Mouse (Mus musculus): ENCODE data around the gene Prkd3. TPM values are rescaled to one million over a fixed set of nuclear protein-coding genes. Genes with fewer than 3 reads are reported as not detected.

Gene Prkd3
- polyA plus RNA-seq, 1 experiment, result not detected

GRCm38 (mm10) chr17:78917696-78918095, 102.9 kb downstream of the Prkd3 start:
- Histone ChIP-seq H3K4me1 (ENCODE audit: control insufficient read depth, insufficient read depth, low read length) (peaks cover 7% of the 10 kb centered on the region), H3K27ac (ENCODE audit: insufficient read depth, low read depth, low read length) (no peak overlapping the region), H3K4me3 (ENCODE audit: insufficient read depth, low read depth, low read length) (no peak overlapping the region)
- 30% methylated on average over 6 of the region's 6 CpGs for WGBS
- TF ChIP-seq POLR2A (IDR thresholded peaks at IDR 0.05; ENCODE audit: insufficient read depth, low read depth, low read length) (no peak), CTCF (IDR thresholded peaks at IDR 0.05; ENCODE audit: insufficient read depth, low read depth, low read length) (no peak)

- peak overlapping the region; percentile 48 for H3K27ac ChIP-seq (ENCODE audit: insufficient read depth, low read depth, low read length)
- under 1% methylated on average over 11 of the region's 11 CpGs for WGBS
- peaks cover 7% of the 10 kb centered on the region for H3K4me1 ChIP-seq (ENCODE audit: control insufficient read depth, insufficient read depth, low read length)
- no peak for TF ChIP-seq POLR2A (IDR thresholded peaks at IDR 0.05; ENCODE audit: insufficient read depth, low read depth, low read length)
- no peak for TF ChIP-seq CTCF (IDR thresholded peaks at IDR 0.05; ENCODE audit: insufficient read depth, low read depth, low read length)
- H3K4me3 ChIP-seq (ENCODE audit: insufficient read depth, low read depth, low read length), result peak overlapping the region; percentile 81
These were observed 103.7 kb downstream of the Prkd3 start for GRCm38 (mm10) chr17:78916899-78917298.

GRCm38 (mm10) chr17:78916369-78916813, 104.2 kb downstream of the Prkd3 start, which contains the start of gene Cebpzos:
Cebpzos (plus strand) TSS chr17:78916500.
- under 1% methylated on average over 37 of the region's 37 CpGs for WGBS
- H3K4me3 ChIP-seq (ENCODE audit: insufficient read depth, low read depth, low read length), result peak within 1 kb of the TSS; percentile 81
- H3K4me1 ChIP-seq (ENCODE audit: control insufficient read depth, insufficient read depth, low read length), result peaks cover 7% of the 10 kb centered on the region
- no peak for TF ChIP-seq CTCF (IDR thresholded peaks at IDR 0.05; ENCODE audit: insufficient read depth, low read depth, low read length)
- peak; percentile 69 for TF ChIP-seq POLR2A (IDR thresholded peaks at IDR 0.05; ENCODE audit: insufficient read depth, low read depth, low read length)
- peak within 1 kb of the TSS; percentile 48 for H3K27ac ChIP-seq (ENCODE audit: insufficient read depth, low read depth, low read length)

- 45% methylated on average over 6 of the region's 6 CpGs for WGBS
- peak overlapping the region; percentile 48; the same call in 1 of the 2 replicates for H3K27ac ChIP-seq (ENCODE audit: insufficient read depth, low read depth, low read length)
- H3K4me3 ChIP-seq (ENCODE audit: insufficient read depth, low read depth, low read length), result peak overlapping the region; percentile 81
- TF ChIP-seq CTCF (IDR thresholded peaks at IDR 0.05; ENCODE audit: insufficient read depth, low read depth, low read length), result no peak
- no peak for TF ChIP-seq POLR2A (IDR thresholded peaks at IDR 0.05; ENCODE audit: insufficient read depth, low read depth, low read length)
- H3K4me1 ChIP-seq (ENCODE audit: control insufficient read depth, insufficient read depth, low read length), result peaks cover 7% of the 10 kb centered on the region
These were observed 104.8 kb downstream of the Prkd3 start for GRCm38 (mm10) chr17:78915772-78916171.

- peaks cover 7% of the 10 kb centered on the region for H3K4me1 ChIP-seq (ENCODE audit: control insufficient read depth, insufficient read depth, low read length)
- no peak overlapping the region for H3K27ac ChIP-seq (ENCODE audit: insufficient read depth, low read depth, low read length)
- TF ChIP-seq POLR2A (IDR thresholded peaks at IDR 0.05; ENCODE audit: insufficient read depth, low read depth, low read length) (no peak), CTCF (IDR thresholded peaks at IDR 0.05; ENCODE audit: insufficient read depth, low read depth, low read length) (no peak)
- WGBS, result 76% methylated on average over 3 of the region's 3 CpGs
- H3K4me3 ChIP-seq (ENCODE audit: insufficient read depth, low read depth, low read length), result no peak overlapping the region
These were observed 106.7 kb downstream of the Prkd3 start for GRCm38 (mm10) chr17:78913921-78914320.

GRCm38 (mm10) chr17:78912861-78913281, 107.7 kb downstream of the Prkd3 start:
- H3K27ac ChIP-seq (ENCODE audit: insufficient read depth, low read depth, low read length), result peak overlapping the region; percentile 45; the same call in 1 of the 2 replicates
- WGBS, result 16% methylated on average over 6 of the region's 6 CpGs

GRCm38 (mm10) chr17:78909374-78909773, 111.2 kb downstream of the Prkd3 start:
- 78% methylated on average over 2 of the region's 2 CpGs for WGBS
- Histone ChIP-seq H3K4me3 (ENCODE audit: insufficient read depth, low read depth, low read length) (no peak overlapping the region), H3K4me1 (ENCODE audit: control insufficient read depth, insufficient read depth, low read length) (peaks cover 4% of the 10 kb centered on the region; the same call in 1 of the 2 replicates), H3K27ac (ENCODE audit: insufficient read depth, low read depth, low read length) (no peak overlapping the region)
- TF ChIP-seq CTCF (IDR thresholded peaks at IDR 0.05; ENCODE audit: insufficient read depth, low read depth, low read length) (no peak), POLR2A (IDR thresholded peaks at IDR 0.05; ENCODE audit: insufficient read depth, low read depth, low read length) (no peak)

More at GRCm38 (mm10) chr17:78912861-78913281, 107.7 kb downstream of the Prkd3 start:
- Histone ChIP-seq H3K4me3 (ENCODE audit: insufficient read depth, low read depth, low read length) (peak overlapping the region; percentile 51), H3K4me1 (ENCODE audit: control insufficient read depth, insufficient read depth, low read length) (peaks cover 7% of the 10 kb centered on the region)
- TF ChIP-seq CTCF (IDR thresholded peaks at IDR 0.05; ENCODE audit: insufficient read depth, low read depth, low read length) (no peak), POLR2A (IDR thresholded peaks at IDR 0.05; ENCODE audit: insufficient read depth, low read depth, low read length) (0 out of 2 replicates have a peak, but pooled peaks have one; percentile 36)

- 86% methylated on average over 5 of the region's 5 CpGs for WGBS
- no peak within 1 kb of the TSS for H3K27ac ChIP-seq (ENCODE audit: insufficient read depth, low read depth, low read length)
These were observed 113.7 kb downstream of the Prkd3 start, which contains the start of gene Sult6b1 for GRCm38 (mm10) chr17:78906892-78907291. Sult6b1 (minus strand) TSS chr17:78906992.

GRCm38 (mm10) chr17:78903158-78903557, 117.5 kb downstream of the Prkd3 start:
- no peak overlapping the region for H3K27ac ChIP-seq (ENCODE audit: insufficient read depth, low read depth, low read length)
- WGBS, result 93% methylated on average over 2 of the region's 2 CpGs
- no peak overlapping the region for H3K4me3 ChIP-seq (ENCODE audit: insufficient read depth, low read depth, low read length)
- TF ChIP-seq POLR2A (IDR thresholded peaks at IDR 0.05; ENCODE audit: insufficient read depth, low read depth, low read length) (no peak), CTCF (IDR thresholded peaks at IDR 0.05; ENCODE audit: insufficient read depth, low read depth, low read length) (no peak)
- no peaks in the 10 kb centered on the region for H3K4me1 ChIP-seq (ENCODE audit: control insufficient read depth, insufficient read depth, low read length)

More at GRCm38 (mm10) chr17:78906892-78907291, 113.7 kb downstream of the Prkd3 start, which contains the start of gene Sult6b1:
- H3K4me3 ChIP-seq (ENCODE audit: insufficient read depth, low read depth, low read length), result no peak within 1 kb of the TSS
- H3K4me1 ChIP-seq (ENCODE audit: control insufficient read depth, insufficient read depth, low read length), result no peaks in the 10 kb centered on the region
- no peak for TF ChIP-seq POLR2A (IDR thresholded peaks at IDR 0.05; ENCODE audit: insufficient read depth, low read depth, low read length)
- no peak for TF ChIP-seq CTCF (IDR thresholded peaks at IDR 0.05; ENCODE audit: insufficient read depth, low read depth, low read length)

Other genes with a start within 250 kb of the Prkd3 start
- 184 TPM in 1 of 2 replicates, not detected in the other for gene Heatr5b, start 185.5 kb downstream of the Prkd3 start, polyA plus RNA-seq (2012; ENCODE audit: insufficient read depth, insufficient read length, low replicate concordance, missing spikeins)
- not detected in 2 replicates for gene Gpatch11, start 185.2 kb downstream of the Prkd3 start, polyA plus RNA-seq (2012; ENCODE audit: insufficient read depth, insufficient read length, low replicate concordance, missing spikeins)
- gene Eif2ak2, start 138.2 kb downstream of the Prkd3 start, polyA plus RNA-seq (2012; ENCODE audit: insufficient read depth, insufficient read length, low replicate concordance, missing spikeins), result not detected in 2 replicates
- gene Sult6b1, start 113.8 kb downstream of the Prkd3 start, polyA plus RNA-seq (2012; ENCODE audit: insufficient read depth, insufficient read length, low replicate concordance, missing spikeins), result not detected in 2 replicates
- not detected in 2 replicates for gene Cebpzos, start 104.3 kb downstream of the Prkd3 start, polyA plus RNA-seq (2012; ENCODE audit: insufficient read depth, insufficient read length, low replicate concordance, missing spikeins)
- not detected in 2 replicates for gene Cebpz, start 83.8 kb downstream of the Prkd3 start, polyA plus RNA-seq (2012; ENCODE audit: insufficient read depth, insufficient read length, low replicate concordance, missing spikeins)
- not detected in 2 replicates for gene Ndufaf7, start 83.7 kb downstream of the Prkd3 start, polyA plus RNA-seq (2012; ENCODE audit: insufficient read depth, insufficient read length, low replicate concordance, missing spikeins)
- not detected in 2 replicates for gene Qpct, start 31.1 kb upstream of the Prkd3 start, polyA plus RNA-seq (2012; ENCODE audit: insufficient read depth, insufficient read length, low replicate concordance, missing spikeins)